Mouse (Mus musculus) embryonic fibroblast, embryonic 13.5 days (primary cell): Measurements from ENCODE around the gene Cdnf.

Source experiments
- CTCF ChIP-seq: IDR thresholded peaks from 2 replicates; pipeline ENCODE4 v1.5.1; 2011; ENCODE audit warnings: mild to moderate bottlenecking, control low read depth, low read length, moderate library complexity, borderline replicate concordance; ENCODE audit not compliant: insufficient read depth
- POLR2A ChIP-seq: IDR thresholded peaks from 2 replicates; pipeline ENCODE4 v1.6.1; 2011; ENCODE audit warnings: low read depth, mild to moderate bottlenecking, control low read depth, low read length, moderate library complexity

- TF ChIP-seq POLR2A, result no peak
- TF ChIP-seq CTCF, result no peak
These were observed 32.6 kb upstream of the Cdnf start for GRCm38 (mm10) chr2:3480239-3480638.
